11 mouse cellular contexts compared by ENCODE assay signal in the genomic region with DNA sequence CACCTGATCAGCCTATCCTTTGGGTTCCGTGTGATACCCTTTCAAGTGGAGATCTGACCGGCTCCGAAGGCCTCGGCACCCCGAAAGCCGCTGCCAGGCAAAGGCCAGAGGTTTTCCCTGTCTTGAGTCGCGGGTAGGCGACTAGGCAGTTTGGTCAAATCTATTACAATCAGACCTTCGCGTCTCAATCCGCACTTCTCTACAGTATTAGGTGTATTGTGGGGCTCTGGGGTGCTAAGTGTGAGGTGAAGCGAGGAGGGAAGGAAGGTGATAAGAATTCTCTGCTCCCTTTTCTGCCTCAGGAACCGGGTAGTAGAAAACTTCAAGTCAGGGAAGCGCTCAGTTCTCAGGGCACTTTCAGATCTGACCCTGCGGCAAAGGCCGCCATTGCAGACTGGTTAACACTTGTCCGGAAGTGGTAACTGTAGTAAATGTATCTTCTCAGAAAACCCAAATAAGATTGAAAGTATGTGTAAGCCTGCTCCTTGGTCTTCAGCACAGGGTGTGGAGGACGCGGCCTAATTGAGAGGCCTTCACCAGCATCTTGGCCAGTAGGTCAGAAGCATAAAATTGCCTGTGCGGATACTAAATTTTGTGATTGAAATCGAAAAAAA. TPM values are rescaled to one million over a fixed set of nuclear protein-coding genes. Genes with fewer than 3 reads are reported as not detected.
A peak's percentile ranks its signal among the peaks of the same experiment; 100 is the strongest.
DNase-seq lines count a peak whose midpoint lies in the region; ATAC-seq and TF ChIP-seq lines count a peak whose summit lies in the region.
"Had no signal": no experiment of that assay in that cellular context is flagged by ENCODE, and none has a peak within 500 bp of the region (broad histone marks: within the 10 kb centered on the region; RNA-seq: fewer than 3 reads in every experiment).

No protein-coding gene starts in this region.

- ATAC-seq in intestine, embryonic 14.5 days (replicated peaks; ENCODE audit: low FRiP score, low TSS enrichment, low read depth) = no peak
- no peak for ATAC-seq in intestine, embryonic 15.5 days
- 0 out of 2 replicates have a peak, but pooled peaks have one; percentile 8 for ATAC-seq in granulocyte monocyte progenitor cell, adult 5-6 weeks (replicated peaks; ENCODE audit: poor library complexity, severe bottlenecking)
- ATAC-seq in midbrain, embryonic 13.5 days = no peak
- ATAC-seq: Patski had no signal

- no peak overlapping the region for H3K4me3 ChIP-seq in intestine, embryonic 14.5 days (ENCODE audit: low read depth, low read length)
- H3K4me3 ChIP-seq in intestine, embryonic 15.5 days (replicated peaks) = no peak overlapping the region
- H3K4me3 ChIP-seq in ES-E14 (ENCODE audit: insufficient read depth in 1 of 2, low read depth in 1 of 2, low read length in 2 of 2, poor library complexity in 1 of 2, severe bottlenecking in 1 of 2) = peak overlapping the region; percentile 36 to 42
- peak overlapping the region; percentile 16; the same call in 1 of the 2 replicates for H3K4me3 ChIP-seq in midbrain, embryonic 13.5 days (replicated peaks)
- no peak overlapping the region for H3K4me3 ChIP-seq in left cerebral cortex, adult 2 months
- no peak overlapping the region for H3K4me3 ChIP-seq in kidney, adult 2 months (ENCODE audit: insufficient read depth, low read depth, low read length)

- peaks cover 63% of the 10 kb centered on the region for H3K27me3 ChIP-seq in intestine, embryonic 14.5 days (replicated peaks; ENCODE audit: control insufficient read depth, insufficient read depth, low read length)
- H3K27me3 ChIP-seq in intestine, embryonic 15.5 days (replicated peaks) = peaks cover 48% of the 10 kb centered on the region
- peaks cover 58% of the 10 kb centered on the region for H3K27me3 ChIP-seq in midbrain, embryonic 13.5 days
- peaks cover 12% of the 10 kb centered on the region for H3K27me3 ChIP-seq in kidney, adult 2 months (replicated peaks; ENCODE audit: control insufficient read depth, insufficient read depth, low read length)

- H3K27ac ChIP-seq in intestine, embryonic 14.5 days (ENCODE audit: low read depth) = no peak overlapping the region
- no peak overlapping the region for H3K27ac ChIP-seq in intestine, embryonic 15.5 days
- no peak overlapping the region for H3K27ac ChIP-seq in ES-E14 (ENCODE audit: insufficient read depth, low read depth, low read length, poor library complexity, severe bottlenecking)
- H3K27ac ChIP-seq in midbrain, embryonic 13.5 days = no peak overlapping the region
- H3K27ac ChIP-seq in left cerebral cortex, adult 2 months = no peak overlapping the region
- H3K27ac ChIP-seq in kidney, adult 2 months (ENCODE audit: insufficient read depth, low read depth, low read length) = no peak overlapping the region

- 0 out of 2 replicates have a peak, but pooled peaks cover 5% of the 10 kb centered on the region for H3K4me1 ChIP-seq in intestine, embryonic 14.5 days (replicated peaks; ENCODE audit: control insufficient read depth, insufficient read depth, low read length)
- peaks cover 15% of the 10 kb centered on the region; the same call in 1 of the 2 replicates for H3K4me1 ChIP-seq in intestine, embryonic 15.5 days (replicated peaks)
- peaks cover 0 to 5% of the 10 kb centered on the region in 2 experiments; a peak in 1 of 4 replicates for H3K4me1 ChIP-seq in ES-E14 (ENCODE audit: control insufficient read depth in 2 of 2, insufficient read depth in 2 of 2, low read length in 2 of 2, poor library complexity in 1 of 2)
- H3K4me1 ChIP-seq in midbrain, embryonic 13.5 days (replicated peaks) = peaks cover 36% of the 10 kb centered on the region
- no peaks in the 10 kb centered on the region; the same call in 1 of the 2 replicates for H3K4me1 ChIP-seq in kidney, adult 2 months (ENCODE audit: control insufficient read depth, insufficient read depth, low read length)

- no peak for TF ChIP-seq POLR2A in kidney, adult 2 months (IDR thresholded peaks at IDR 0.05; ENCODE audit: low read depth, low read length)

- intact Hi-C loops in left cerebral cortex, adult 2 months (cut with DNase I) = no loop called here

- no peak overlapping the region for H3K9ac ChIP-seq in intestine, embryonic 14.5 days (ENCODE audit: low read length)
- no peak overlapping the region for H3K9ac ChIP-seq in intestine, embryonic 15.5 days
- no peak overlapping the region for H3K9ac ChIP-seq in ES-E14 (ENCODE audit: insufficient read depth, low read depth, low read length, poor library complexity, severe bottlenecking)
- peak overlapping the region; percentile 11; the same call in 1 of the 2 replicates for H3K9ac ChIP-seq in midbrain, embryonic 13.5 days (replicated peaks)

- no peak overlapping the region for H3K4me2 ChIP-seq in intestine, embryonic 14.5 days (ENCODE audit: low read length)
- no peak overlapping the region for H3K4me2 ChIP-seq in intestine, embryonic 15.5 days (replicated peaks)
- peak overlapping the region; percentile 47 for H3K4me2 ChIP-seq in midbrain, embryonic 13.5 days (replicated peaks)

- in situ Hi-C loops in ES-E14 (cut with MboI; ENCODE audit: low sequenced_read_pairs in 2 of 2, unreplicated experiment in 2 of 2) = loop anchor here in 1 of 2 experiments (10.0 to 25.0 kb wide), 2 partner anchors 216 to 1044 kb away; no protein-coding TSS in a partner anchor

- 13% methylated on average over 22 of the region's 22 CpGs for WGBS in intestine, embryonic 14.5 days
- 17% methylated on average over 22 of the region's 22 CpGs for WGBS in intestine, embryonic 15.5 days
- WGBS in midbrain, embryonic 13.5 days = 8% methylated on average over 22 of the region's 22 CpGs
- 45% methylated on average over 22 of the region's 22 CpGs for WGBS in kidney, adult 2 months

- H3K36me3 ChIP-seq in intestine, embryonic 14.5 days (ENCODE audit: control insufficient read depth, insufficient read depth, low read length) = peaks cover 3% of the 10 kb centered on the region; the same call in 1 of the 2 replicates
- H3K36me3 ChIP-seq in intestine, embryonic 15.5 days = no peaks in the 10 kb centered on the region
- H3K36me3 ChIP-seq in ES-E14 (ENCODE audit: control insufficient read depth, insufficient read depth, low read length, poor library complexity, severe bottlenecking) = no peaks in the 10 kb centered on the region
- 0 out of 2 replicates have a peak, but pooled peaks cover 2% of the 10 kb centered on the region for H3K36me3 ChIP-seq in midbrain, embryonic 13.5 days
- no peaks in the 10 kb centered on the region for H3K36me3 ChIP-seq in kidney, adult 2 months (ENCODE audit: control insufficient read depth, insufficient read depth, low read length)

- no peak for TF ChIP-seq CTCF in left cerebral cortex, adult 2 months (IDR thresholded peaks at IDR 0.05)
- TF ChIP-seq CTCF in kidney, adult 2 months (conservative IDR thresholded peaks at IDR 0.05; ENCODE audit: insufficient read depth, insufficient read length, low read depth, low read length) = no peak

- peak; percentile 71 for DNase-seq in intestine, embryonic 14.5 days (ENCODE audit: low spot score)
- DNase-seq in ES-E14 (ENCODE audit: low read depth, low spot score) = no peak
- no peak for DNase-seq in left cerebral cortex, adult 2 months (ENCODE audit: extremely low spot score in 1 of 2, low spot score in 2 of 2)
- DNase-seq in kidney, adult 2 months = no peak
- DNase-seq in gastrocnemius, postnatal 4 days (ENCODE audit: low spot score in 2 of 2) = no peak
- DNase-seq: cerebellum, adult 2 months had no signal

- no peaks in the 10 kb centered on the region for H3K9me3 ChIP-seq in intestine, embryonic 14.5 days (ENCODE audit: control insufficient read depth, low read length)
- no peaks in the 10 kb centered on the region for H3K9me3 ChIP-seq in intestine, embryonic 15.5 days
- no peaks in the 10 kb centered on the region for H3K9me3 ChIP-seq in ES-E14 (ENCODE audit: control insufficient read depth, insufficient read depth, low read depth, low read length)
- no peaks in the 10 kb centered on the region for H3K9me3 ChIP-seq in midbrain, embryonic 13.5 days

TF ChIP-seq in ES-E14, 5 proteins besides CTCF, POLR2A, EP300 and RAD21 (continues in another document):
- TF ChIP-seq ZC3H11A (IDR thresholded peaks at IDR 0.05; ENCODE audit: borderline replicate concordance, low read depth, low read length) = no peak
- no peak for TF ChIP-seq MAFK (IDR thresholded peaks at IDR 0.05; ENCODE audit: insufficient read depth, low read depth, low read length)
- no peak for TF ChIP-seq ZNF384 (IDR thresholded peaks at IDR 0.05; ENCODE audit: low read depth, low read length)

RNA-seq across cellular contexts. Expression of a gene that starts 9.4 kb away (rescaled TPM):
- not detected in 2 replicates for polyA plus RNA-seq in intestine, embryonic 14.5 days (2014; fragmentation: Nextera tagmentation; extraction: Ambion mirVana)
- polyA plus RNA-seq in intestine, embryonic 15.5 days (2015; fragmentation: Nextera tagmentation; extraction: Ambion mirVana) = not detected in 2 replicates
- total RNA-seq in ES-E14 (2012; rRNA removed) = 0.74 and 0.80 TPM in 2 replicates
- not detected in 2 replicates for total RNA-seq in granulocyte monocyte progenitor cell, adult 5-6 weeks (2014; fragmentation: Nextera tagmentation)
- total RNA-seq in granulocyte monocyte progenitor cell, adult 5-6 weeks (2017) = not detected in 2 replicates
- 6.1 and 8.9 TPM in 2 replicates for polyA plus RNA-seq in midbrain, embryonic 13.5 days (2015; fragmentation: Nextera tagmentation; extraction: Ambion mirVana)
- 1 to 10 TPM; 2.7 to 4.0 TPM for total RNA-seq in left cerebral cortex, adult 2 months (2021)
- polyA plus RNA-seq in kidney, adult 2 months (2012; rRNA removed) = not detected in 2 replicates
- total RNA-seq in gastrocnemius, postnatal 4 days (2021) = not detected
- total RNA-seq: hematopoietic stem cell, adult 5-6 weeks had no signal
- polyA plus RNA-seq: Patski had no signal

RNA-seq across cellular contexts. Expression of a gene that starts 31.2 kb away (rescaled TPM):
- 12.2 and 12.6 TPM in 2 replicates for polyA plus RNA-seq in intestine, embryonic 14.5 days (2014; fragmentation: Nextera tagmentation; extraction: Ambion mirVana)
- 16.4 and 16.7 TPM in 2 replicates for polyA plus RNA-seq in intestine, embryonic 15.5 days (2015; fragmentation: Nextera tagmentation; extraction: Ambion mirVana)
- total RNA-seq in ES-E14 (2012; rRNA removed) = 5.9 and 10.6 TPM in 2 replicates
- 5.5 and 9.2 TPM in 2 replicates for total RNA-seq in granulocyte monocyte progenitor cell, adult 5-6 weeks (2014; fragmentation: Nextera tagmentation)
- 9.0 and 9.6 TPM in 2 replicates for total RNA-seq in granulocyte monocyte progenitor cell, adult 5-6 weeks (2017)
- 8.1 and 9.6 TPM in 2 replicates for polyA plus RNA-seq in midbrain, embryonic 13.5 days (2015; fragmentation: Nextera tagmentation; extraction: Ambion mirVana)
- 10 to 100 TPM; 17.8 to 19.5 TPM for total RNA-seq in left cerebral cortex, adult 2 months (2021)
- polyA plus RNA-seq in kidney, adult 2 months (2012; rRNA removed) = 14.7 and 18.1 TPM in 2 replicates
- 10 to 100 TPM; 14.9 to 15.4 TPM for total RNA-seq in gastrocnemius, postnatal 4 days (2021)

RNA-seq across cellular contexts. Expression of a gene that starts 31.3 kb away (rescaled TPM):
- 22.3 and 24.5 TPM in 2 replicates for polyA plus RNA-seq in intestine, embryonic 14.5 days (2014; fragmentation: Nextera tagmentation; extraction: Ambion mirVana)
- polyA plus RNA-seq in intestine, embryonic 15.5 days (2015; fragmentation: Nextera tagmentation; extraction: Ambion mirVana) = 16.5 and 20.6 TPM in 2 replicates
- 6.6 and 7.4 TPM in 2 replicates for total RNA-seq in ES-E14 (2012; rRNA removed)
- total RNA-seq in granulocyte monocyte progenitor cell, adult 5-6 weeks (2014; fragmentation: Nextera tagmentation) = 9.9 and 11.6 TPM in 2 replicates
- 14.0 and 14.1 TPM in 2 replicates for total RNA-seq in granulocyte monocyte progenitor cell, adult 5-6 weeks (2017)
- 34.0 and 34.8 TPM in 2 replicates for polyA plus RNA-seq in midbrain, embryonic 13.5 days (2015; fragmentation: Nextera tagmentation; extraction: Ambion mirVana)
- 10 to 100 TPM; 26.3 to 27.1 TPM for total RNA-seq in left cerebral cortex, adult 2 months (2021)
- polyA plus RNA-seq in kidney, adult 2 months (2012; rRNA removed) = 3.8 and 5.5 TPM in 2 replicates
- total RNA-seq in gastrocnemius, postnatal 4 days (2021) = 10 to 100 TPM; 16.3 to 16.9 TPM

Comparison
In these comparisons a context has a peak if more than half of its experiments do, and no peak if none do; other contexts are left out.
1. H3K4me3 ChIP-seq: peak in ES-E14 (2 of 2) and midbrain, embryonic 13.5 days (single experiment); none in intestine, embryonic 14.5 days (single experiment), intestine, embryonic 15.5 days (single experiment), left cerebral cortex, adult 2 months (single experiment) and kidney, adult 2 months (single experiment).